Mouse (Mus musculus): Measurements from ENCODE around the gene Mns1. TPM values are rescaled to one million over a fixed set of nuclear protein-coding genes. Genes with fewer than 3 reads are reported as not detected.

Gene Mns1
- polyA plus RNA-seq, 2 experiments: 70.9 to 99.8 TPM

GRCm38 (mm10) chr9:72422753-72423152 lies 15.1 kb upstream of the Mns1 start:
- TF ChIP-seq EP300 (IDR thresholded peaks at IDR 0.05; ENCODE audit: low read depth) (no peak), CTCF (IDR thresholded peaks at IDR 0.05; ENCODE audit: low read depth) (peak; percentile 23; the same call in 1 of the 2 replicates)
- no peak for DNase-seq (ENCODE audit: low read depth in 3 of 3, low spot score in 3 of 3)
- no peak for ATAC-seq (ENCODE audit: insufficient read depth)

GRCm38 (mm10) chr9:72425300-72425850 lies 12.4 kb upstream of the Mns1 start:
- Histone ChIP-seq H3K4me3 (ENCODE audit: insufficient read depth in 1 of 2, low read depth in 2 of 2, low read length in 2 of 2) (no peak overlapping the region), H3K36me3 (replicated peaks; ENCODE audit: control insufficient read depth, insufficient read depth, low read depth) (no peaks in the 10 kb centered on the region), H3K27me3 (ENCODE audit: control insufficient read depth, insufficient read depth, low read length) (no peaks in the 10 kb centered on the region), H3K9ac (replicated peaks) (no peak overlapping the region), H3K27ac (no peak overlapping the region), H3K4me2 (ENCODE audit: low read depth) (no peak overlapping the region), H3K9me3 (ENCODE audit: control insufficient read depth, low read length) (no peaks in the 10 kb centered on the region; the same call in 1 of the 2 replicates), H3K4me1 (replicated peaks; ENCODE audit: control insufficient read depth in 2 of 2, insufficient read depth in 2 of 2, low read length in 1 of 2) (peaks cover 9 to 19% of the 10 kb centered on the region in 2 experiments)
- DNase-seq (ENCODE audit: low read depth in 3 of 3, low spot score in 3 of 3): no peak
- WGBS (ENCODE audit: insufficient replicate concordance): 75% methylated on average over 11 of the region's 11 CpGs
- TF ChIP-seq EP300 (IDR thresholded peaks at IDR 0.05; ENCODE audit: low read depth) (no peak), CTCF (IDR thresholded peaks at IDR 0.05; ENCODE audit: low read depth) (no peak)
- no peak for ATAC-seq (ENCODE audit: insufficient read depth)

More at GRCm38 (mm10) chr9:72422753-72423152, 15.1 kb upstream of the Mns1 start:
- WGBS (ENCODE audit: insufficient replicate concordance): 80% methylated on average over 2 of the region's 2 CpGs
- Histone ChIP-seq H3K4me2 (ENCODE audit: low read depth) (no peak overlapping the region), H3K4me1 (replicated peaks; ENCODE audit: control insufficient read depth in 2 of 2, insufficient read depth in 2 of 2, low read length in 1 of 2) (peaks cover 20 to 31% of the 10 kb centered on the region in 2 experiments), H3K27me3 (ENCODE audit: control insufficient read depth, insufficient read depth, low read length) (no peaks in the 10 kb centered on the region), H3K27ac (no peak overlapping the region), H3K9ac (replicated peaks) (no peak overlapping the region), H3K36me3 (replicated peaks; ENCODE audit: control insufficient read depth, insufficient read depth, low read depth) (no peaks in the 10 kb centered on the region), H3K9me3 (ENCODE audit: control insufficient read depth, low read length) (no peaks in the 10 kb centered on the region; the same call in 1 of the 2 replicates), H3K4me3 (ENCODE audit: insufficient read depth in 1 of 2, low read depth in 2 of 2, low read length in 2 of 2) (no peak overlapping the region)

GRCm38 (mm10) chr9:72427861-72428260 lies 9.9 kb upstream of the Mns1 start:
- 58% methylated on average over 4 of the region's 4 CpGs for WGBS (ENCODE audit: insufficient replicate concordance)
- DNase-seq (ENCODE audit: low read depth in 3 of 3, low spot score in 3 of 3) (no peak), ATAC-seq (ENCODE audit: insufficient read depth) (no peak)
- H3K4me1 ChIP-seq (replicated peaks; ENCODE audit: control insufficient read depth in 2 of 2, insufficient read depth in 2 of 2, low read length in 1 of 2): peaks cover 0 to 4% of the 10 kb centered on the region in 2 experiments; a peak in 3 of 4 replicates
- no peak overlapping the region for H3K9ac ChIP-seq (replicated peaks)
- no peaks in the 10 kb centered on the region for H3K9me3 ChIP-seq (ENCODE audit: control insufficient read depth, low read length)
- H3K4me2 ChIP-seq (ENCODE audit: low read depth): no peak overlapping the region
- TF ChIP-seq EP300 (IDR thresholded peaks at IDR 0.05; ENCODE audit: low read depth) (no peak), CTCF (IDR thresholded peaks at IDR 0.05; ENCODE audit: low read depth) (no peak)
- no peaks in the 10 kb centered on the region for H3K27me3 ChIP-seq (ENCODE audit: control insufficient read depth, insufficient read depth, low read length)
- H3K27ac ChIP-seq: no peak overlapping the region
- no peaks in the 10 kb centered on the region for H3K36me3 ChIP-seq (replicated peaks; ENCODE audit: control insufficient read depth, insufficient read depth, low read depth)
- no peak overlapping the region for H3K4me3 ChIP-seq (ENCODE audit: insufficient read depth in 1 of 2, low read depth in 2 of 2, low read length in 2 of 2)

GRCm38 (mm10) chr9:72434876-72435275 lies 2.9 kb upstream of the Mns1 start:
- Histone ChIP-seq H3K4me3 (ENCODE audit: insufficient read depth in 1 of 2, low read depth in 2 of 2, low read length in 2 of 2) (no peak overlapping the region), H3K9me3 (ENCODE audit: control insufficient read depth, low read length) (no peaks in the 10 kb centered on the region), H3K27me3 (ENCODE audit: control insufficient read depth, insufficient read depth, low read length) (no peaks in the 10 kb centered on the region), H3K9ac (replicated peaks) (no peak overlapping the region), H3K27ac (no peak overlapping the region), H3K4me1 (replicated peaks; ENCODE audit: control insufficient read depth in 2 of 2, insufficient read depth in 2 of 2, low read length in 1 of 2) (peaks cover 0 to 9% of the 10 kb centered on the region in 2 experiments; a peak in 2 of 4 replicates), H3K36me3 (replicated peaks; ENCODE audit: control insufficient read depth, insufficient read depth, low read depth) (no peaks in the 10 kb centered on the region; the same call in 1 of the 2 replicates), H3K4me2 (ENCODE audit: low read depth) (peak overlapping the region; percentile 11; the same call in 1 of the 2 replicates)
- DNase-seq (ENCODE audit: low read depth in 3 of 3, low spot score in 3 of 3): no peak
- no peak for ATAC-seq (ENCODE audit: insufficient read depth)
- 74% methylated on average over 9 of the region's 9 CpGs for WGBS (ENCODE audit: insufficient replicate concordance)
- no peak for TF ChIP-seq CTCF (IDR thresholded peaks at IDR 0.05; ENCODE audit: low read depth)

GRCm38 (mm10) chr9:72438749-72439148 lies 938 bp downstream of the Mns1 start:
- Histone ChIP-seq H3K4me1 (replicated peaks; ENCODE audit: control insufficient read depth in 2 of 2, insufficient read depth in 2 of 2, low read length in 1 of 2) (peaks cover 15 to 26% of the 10 kb centered on the region in 2 experiments), H3K36me3 (replicated peaks; ENCODE audit: control insufficient read depth, insufficient read depth, low read depth) (peaks cover 11% of the 10 kb centered on the region), H3K9ac (replicated peaks) (peak overlapping the region; percentile 86), H3K27me3 (ENCODE audit: control insufficient read depth, insufficient read depth, low read length) (no peaks in the 10 kb centered on the region), H3K27ac (peak overlapping the region; percentile 67), H3K4me3 (ENCODE audit: insufficient read depth in 1 of 2, low read depth in 2 of 2, low read length in 2 of 2) (peak overlapping the region; percentile 85 to 97), H3K9me3 (ENCODE audit: control insufficient read depth, low read length) (no peaks in the 10 kb centered on the region), H3K4me2 (ENCODE audit: low read depth) (peak overlapping the region; percentile 83)
- 2% methylated on average over 9 of the region's 9 CpGs for WGBS (ENCODE audit: insufficient replicate concordance)
- ATAC-seq (ENCODE audit: insufficient read depth) (no peak), DNase-seq (ENCODE audit: low read depth in 3 of 3, low spot score in 3 of 3) (no peak)
- TF ChIP-seq EP300 (IDR thresholded peaks at IDR 0.05; ENCODE audit: low read depth) (no peak), CTCF (IDR thresholded peaks at IDR 0.05; ENCODE audit: low read depth) (no peak)
